Mouse (Mus musculus) G1E (cell line): ENCODE results near the gene Supt6. TPM values are rescaled to one million over a fixed set of nuclear protein-coding genes. Genes with fewer than 3 reads are reported as not detected.

ENCODE experiments used
- ATAC-seq: 2 replicates; pipeline ENCODE4 v1.8.0; 2016; ENCODE audit warnings: mild to moderate bottlenecking; ENCODE audit not compliant: insufficient number of reproducible peaks, poor library complexity, low FRiP score, severe bottlenecking; ENCODE audit errors: extremely low read depth
- DNase-seq: peaks from one replicate; pipeline ENCODE4 v3.0.0; 2012; ENCODE audit warnings: low spot score
- H3K27me3 ChIP-seq: 2 replicates; pipeline ENCODE4 v1.6.1; 2012; ENCODE audit warnings: mild to moderate bottlenecking, low read length, inconsistent platforms; ENCODE audit not compliant: insufficient read depth
- H3K36me3 ChIP-seq: replicated peaks from 2 replicates; pipeline ENCODE3; 2012; ENCODE audit warnings: mild to moderate bottlenecking, inconsistent platforms
- H3K4me1 ChIP-seq: 2 replicates; pipeline ENCODE4 v1.6.1; 2012; ENCODE audit warnings: low read depth, low read length, inconsistent platforms, mixed read lengths; ENCODE audit not compliant: insufficient read depth
- H3K4me3 ChIP-seq: 2 replicates; pipeline ENCODE4 v1.5.1; 2012; ENCODE audit warnings: low read depth, mild to moderate bottlenecking, inconsistent platforms, low read length, moderate library complexity, mixed read lengths
- H3K9me3 ChIP-seq: replicated peaks from 2 replicates; pipeline ENCODE4 v1.6.1; 2012; ENCODE audit warnings: inconsistent platforms
- CTCF ChIP-seq: IDR thresholded peaks from 2 replicates; pipeline ENCODE4 v1.5.1; 2012; ENCODE audit warnings: low read depth, low read length, inconsistent platforms, mixed read lengths
- GATA1 ChIP-seq: IDR thresholded peaks from 2 replicates; pipeline ENCODE4 v1.6.1; 2012; ENCODE audit warnings: borderline replicate concordance, low read length, inconsistent platforms, mixed read lengths
- GATA2 ChIP-seq: IDR thresholded peaks from 2 replicates; pipeline ENCODE4 v1.6.1; 2012; ENCODE audit warnings: low read depth, low read length, inconsistent platforms, borderline replicate concordance
- POLR2AphosphoS5 ChIP-seq: IDR thresholded peaks from 2 replicates; pipeline ENCODE4 v1.6.1; 2012; ENCODE audit warnings: low read depth, low read length, inconsistent platforms; ENCODE audit not compliant: insufficient replicate concordance
- TAL1 ChIP-seq: conservative IDR thresholded peaks from 2 replicates; pipeline ENCODE4 v1.6.1; 2012; ENCODE audit warnings: low read depth, low read length, inconsistent platforms, mixed read lengths
- polyA plus RNA-seq: library from polyadenylated mRNA; stranded (reverse); fragments of >175 nt; gene quantifications from 2 replicates; pipeline ENCODE4 v1.2.3, GENCODE M21; 2012
- total RNA-seq, 2 experiments: library from RNA; stranded (forward) in 1 of 2; stranded (reverse) in 1 of 2; fragments of 200-1000 nt in 1 of 2; fragments of >200 nt in 1 of 2; fragmentation: Nextera tagmentation in 1 of 2; gene quantifications; 2 replicates each; pipeline ENCODE4 v1.2.3; 2014 to 2017

The Supt6 gene
- total and polyA plus RNA-seq, 3 experiments, result 44.9 to 129 (median 118) TPM

DNA sequence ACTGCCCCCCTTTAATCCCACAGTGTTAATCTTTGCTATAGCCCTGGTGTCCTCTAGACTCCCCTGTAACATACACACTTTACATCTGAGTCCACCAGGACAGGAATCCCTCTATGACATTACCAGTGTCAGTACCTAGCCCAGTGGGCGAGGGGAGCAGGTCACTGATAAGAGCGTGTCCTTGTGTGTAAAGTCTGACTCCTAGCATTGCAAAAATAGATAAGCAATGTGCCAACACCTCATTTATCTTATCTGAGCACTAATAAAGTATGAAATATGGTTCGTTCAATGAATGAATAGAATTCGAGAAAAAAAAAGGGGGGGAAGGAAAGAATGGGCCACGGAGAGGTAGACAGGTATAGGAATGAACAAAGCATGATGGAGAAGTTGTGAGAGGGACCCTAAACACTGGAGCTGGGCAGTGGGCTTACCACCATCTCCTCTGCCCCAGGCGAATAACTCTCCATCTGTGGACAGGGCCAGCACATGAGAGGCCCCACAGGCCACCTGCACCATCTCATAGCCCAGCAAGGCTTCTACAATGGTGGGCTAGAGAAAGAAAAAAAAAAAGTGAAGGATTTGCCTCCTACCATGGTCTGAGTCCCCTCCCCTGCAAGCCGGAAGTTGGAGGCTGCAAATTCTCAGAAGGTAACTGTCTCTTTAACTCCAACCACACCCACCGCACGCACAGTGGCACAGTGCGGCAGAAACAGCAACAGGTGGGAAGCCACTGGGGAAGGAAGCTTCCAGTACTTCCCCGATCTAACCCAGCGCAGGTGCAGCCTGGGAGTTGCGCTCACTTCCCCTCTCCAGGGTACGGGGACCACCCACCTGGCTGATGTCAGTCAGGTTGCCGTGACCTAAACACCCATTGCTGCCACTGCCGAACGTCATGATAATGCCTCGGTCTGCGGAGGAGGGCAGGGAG lies 77.0 kb downstream of the Supt6 start:
- H3K27me3 ChIP-seq, result no peaks in the 10 kb centered on the region
- H3K9me3 ChIP-seq, result 0 out of 2 replicates have a peak, but pooled peaks cover 2% of the 10 kb centered on the region
- peaks cover 86% of the 10 kb centered on the region for H3K4me1 ChIP-seq
- TF ChIP-seq CTCF (no peak), TAL1 (peak; percentile 90), GATA2 (0 out of 2 replicates have a peak, but pooled peaks have one; percentile 20), POLR2AphosphoS5 (no peak), GATA1 (no peak)
- DNase-seq, result peak; percentile 80
- peaks cover 45% of the 10 kb centered on the region for H3K36me3 ChIP-seq
- ATAC-seq, result peak; percentile 73
- peak overlapping the region; percentile 71 for H3K4me3 ChIP-seq

- no peak for TF ChIP-seq TAL1
- no peak for TF ChIP-seq CTCF
- TF ChIP-seq POLR2AphosphoS5, result no peak
- no peak for TF ChIP-seq GATA2
- no peak for TF ChIP-seq GATA1
- no peak for ATAC-seq
- Histone ChIP-seq H3K4me3 (peak overlapping the region; percentile 49; the same call in 1 of the 2 replicates), H3K4me1 (peaks cover 93% of the 10 kb centered on the region), H3K27me3 (no peaks in the 10 kb centered on the region), H3K36me3 (peaks cover 51% of the 10 kb centered on the region), H3K9me3 (0 out of 2 replicates have a peak, but pooled peaks cover 2% of the 10 kb centered on the region)
- no peak for DNase-seq
Observed at GRCm38 (mm10) chr11:78167257-78167959, 78.4 kb downstream of the Supt6 start.

GRCm38 (mm10) chr11:78166640-78167039 lies 79.1 kb downstream of the Supt6 start:
- H3K4me1 ChIP-seq, result peaks cover 91% of the 10 kb centered on the region
- TF ChIP-seq GATA1 (no peak), CTCF (no peak), POLR2AphosphoS5 (no peak), GATA2 (no peak), TAL1 (no peak)
- ATAC-seq (no peak), DNase-seq (no peak)
- no peak overlapping the region; the same call in 1 of the 2 replicates for H3K4me3 ChIP-seq
- H3K27me3 ChIP-seq, result no peaks in the 10 kb centered on the region
- peaks cover 51% of the 10 kb centered on the region for H3K36me3 ChIP-seq
- H3K9me3 ChIP-seq, result 0 out of 2 replicates have a peak, but pooled peaks cover 2% of the 10 kb centered on the region

DNA sequence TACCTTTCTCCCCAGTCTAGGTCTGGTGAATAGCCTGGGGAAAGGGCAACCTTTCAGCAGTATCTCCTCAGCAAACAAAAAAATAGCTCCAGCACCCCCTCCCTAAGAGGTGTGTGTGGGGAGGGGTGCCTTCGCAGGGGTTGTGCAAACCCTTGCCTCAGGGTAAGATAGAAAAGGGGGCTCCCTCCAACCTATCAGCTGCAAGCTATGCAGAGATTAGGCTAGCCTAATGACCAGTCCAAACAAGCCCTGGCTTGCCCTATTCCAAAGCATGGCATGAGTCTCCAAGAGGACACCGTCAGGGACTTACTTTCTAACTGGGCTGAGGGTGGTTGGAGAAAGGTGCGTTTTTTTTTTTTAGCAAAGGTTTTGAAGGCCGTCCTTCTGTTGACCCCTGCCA lies 79.6 kb downstream of the Supt6 start:
- H3K4me1 ChIP-seq, result peaks cover 92% of the 10 kb centered on the region
- H3K36me3 ChIP-seq, result peaks cover 54% of the 10 kb centered on the region
- no peak for DNase-seq
- 0 out of 2 replicates have a peak, but pooled peaks cover 2% of the 10 kb centered on the region for H3K9me3 ChIP-seq
- H3K4me3 ChIP-seq, result peak overlapping the region; percentile 86; the same call in 1 of the 2 replicates
- H3K27me3 ChIP-seq, result no peaks in the 10 kb centered on the region
- TF ChIP-seq GATA2 (no peak), TAL1 (no peak), POLR2AphosphoS5 (no peak), GATA1 (no peak), CTCF (no peak)
- no peak for ATAC-seq

- peaks cover 54% of the 10 kb centered on the region for H3K36me3 ChIP-seq
- peaks cover 92% of the 10 kb centered on the region for H3K4me1 ChIP-seq
- no peak for TF ChIP-seq POLR2AphosphoS5
- no peak for TF ChIP-seq GATA1
- no peak for TF ChIP-seq CTCF
- no peak for TF ChIP-seq GATA2
- no peak for TF ChIP-seq TAL1
- peak; percentile 45 for DNase-seq
- no peaks in the 10 kb centered on the region for H3K27me3 ChIP-seq
- peak overlapping the region; percentile 86 for H3K4me3 ChIP-seq
- ATAC-seq, result no peak
- no peaks in the 10 kb centered on the region for H3K9me3 ChIP-seq
Observed at GRCm38 (mm10) chr11:78165761-78166109, 80.1 kb downstream of the Supt6 start.
